Mouse (Mus musculus) kidney, embryonic 14.5 days (tissue): ENCODE measurements at regions not wholly inside any gene's neighbourhood (a gene's known extent, or its start where the extent isn't known, plus 50 kb on each side); places are given as distances from the start of the nearest gene placed in this dataset.

Experiments used
- ATAC-seq: fragments of 200-750 bp; cut with Nextera tagmentation; 2 replicates; pipeline ENCODE4 v1.8.0; 2017; ENCODE audit warnings: moderate number of reproducible peaks, mild to moderate bottlenecking, moderate TSS enrichment, moderate library complexity; ENCODE audit not compliant: low FRiP score, low TSS enrichment
- H3K27ac ChIP-seq: fragments of 300-500 bp; sonication (generic); 2 replicates; pipeline ENCODE4 v1.5.1; 2014; ENCODE audit warnings: low read depth, mild to moderate bottlenecking, low read length, moderate library complexity, mixed read lengths
- H3K27me3 ChIP-seq: fragments of 300-500 bp; sonication (generic); 2 replicates; pipeline ENCODE4 v1.6.1; 2014; ENCODE audit warnings: mild to moderate bottlenecking, low read length; ENCODE audit not compliant: control insufficient read depth, insufficient read depth
- H3K36me3 ChIP-seq: fragments of 300-500 bp; sonication (generic); 2 replicates; pipeline ENCODE4 v1.6.1; 2014; ENCODE audit warnings: low read length, mixed read lengths; ENCODE audit not compliant: control insufficient read depth, insufficient read depth
- H3K4me1 ChIP-seq: fragments of 300-500 bp; sonication (generic); 2 replicates; pipeline ENCODE4 v1.6.1; 2014; ENCODE audit warnings: low read length, mixed read lengths; ENCODE audit not compliant: control insufficient read depth, insufficient read depth
- H3K4me2 ChIP-seq: fragments of 300-500 bp; sonication (generic); replicated peaks from 2 replicates; pipeline ENCODE4 v1.6.1; 2014; ENCODE audit warnings: low read depth, mild to moderate bottlenecking, low read length
- H3K4me3 ChIP-seq: fragments of 300-500 bp; sonication (generic); 2 replicates; pipeline ENCODE4 v1.5.1; 2014; ENCODE audit warnings: mild to moderate bottlenecking, low read length
- H3K9ac ChIP-seq: fragments of 300-500 bp; sonication (generic); 2 replicates; pipeline ENCODE4 v1.6.1; 2014; ENCODE audit warnings: low read depth, mild to moderate bottlenecking, low read length, moderate library complexity
- H3K9me3 ChIP-seq: fragments of 300-500 bp; sonication (generic); 2 replicates; pipeline ENCODE4 v1.6.1; 2016; ENCODE audit warnings: low read length; ENCODE audit not compliant: control insufficient read depth
- WGBS: fragments of 180-500 bp; shearing (Covaris S2); extraction: QIAGEN DNeasy Blood & Tissue Kit; methylation state at CpG from one replicate; pipeline ENCODE4 v1.1.7; 2014; 5-methylcytosine and 5-hydroxymethylcytosine counted together

DNA sequence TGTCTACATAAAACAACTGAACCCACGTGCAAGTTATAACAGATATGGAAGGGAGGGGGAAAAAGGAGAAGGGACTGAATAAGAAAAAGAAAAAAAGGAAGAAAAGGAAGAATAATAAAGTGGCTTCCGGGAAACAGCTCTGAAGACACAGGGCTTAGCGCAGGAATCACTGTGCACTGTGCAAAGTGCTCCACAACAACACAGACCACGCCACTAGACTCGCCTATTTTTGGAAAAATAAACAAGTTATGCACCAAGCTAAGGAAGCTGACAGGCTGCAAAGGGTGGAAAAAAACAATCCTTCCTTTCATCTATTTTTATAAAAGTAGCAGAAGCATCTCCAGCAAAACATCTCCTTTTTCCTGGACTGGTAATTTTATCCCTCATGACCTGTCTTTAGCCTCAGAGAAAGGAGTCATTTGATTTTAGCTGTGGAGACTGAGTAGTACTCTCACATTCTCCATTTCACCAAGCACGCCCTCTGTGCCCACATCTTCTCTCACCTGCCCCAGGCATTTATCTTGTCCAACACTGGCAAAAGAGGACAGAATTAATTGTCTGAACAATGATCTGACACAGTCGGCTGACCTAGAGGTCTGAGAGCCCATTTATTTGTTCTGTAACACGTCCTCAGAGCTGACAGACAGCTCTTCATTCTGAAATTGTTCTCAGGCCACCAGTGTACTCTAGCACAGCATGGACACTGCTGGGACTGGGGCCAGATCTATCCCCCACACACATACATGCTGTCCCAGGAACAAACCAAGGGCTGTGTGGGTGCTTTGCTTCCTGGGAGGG, 60.4 kb upstream of the Hddc2 start:
- Histone ChIP-seq H3K4me3 (no peak overlapping the region), H3K27ac (no peak overlapping the region), H3K9me3 (no peaks in the 10 kb centered on the region), H3K4me1 (no peaks in the 10 kb centered on the region), H3K36me3 (no peaks in the 10 kb centered on the region), H3K9ac (no peak overlapping the region), H3K27me3 (no peaks in the 10 kb centered on the region), H3K4me2 (no peak overlapping the region)
- ATAC-seq = peak; percentile 88
- WGBS = 31% methylated on average over 8 of the region's 8 CpGs

GRCm38 (mm10) chr10:31256934-31257333, 56.2 kb upstream of the Hddc2 start:
- H3K9ac ChIP-seq = no peak overlapping the region
- no peak overlapping the region for H3K4me2 ChIP-seq
- no peaks in the 10 kb centered on the region for H3K9me3 ChIP-seq
- H3K4me1 ChIP-seq = no peaks in the 10 kb centered on the region
- no peak overlapping the region for H3K4me3 ChIP-seq
- 41% methylated on average over 1 of the region's 1 CpGs for WGBS
- no peaks in the 10 kb centered on the region for H3K27me3 ChIP-seq
- ATAC-seq = no peak
- H3K36me3 ChIP-seq = no peaks in the 10 kb centered on the region
- no peak overlapping the region for H3K27ac ChIP-seq

GRCm38 (mm10) chr10:31257611-31258010, 55.6 kb upstream of the Hddc2 start:
- Histone ChIP-seq H3K4me1 (no peaks in the 10 kb centered on the region), H3K27me3 (no peaks in the 10 kb centered on the region), H3K36me3 (no peaks in the 10 kb centered on the region), H3K9ac (no peak overlapping the region), H3K4me3 (no peak overlapping the region), H3K4me2 (no peak overlapping the region), H3K9me3 (no peaks in the 10 kb centered on the region), H3K27ac (no peak overlapping the region)
- no peak for ATAC-seq
- WGBS = 81% methylated on average over 1 of the region's 1 CpGs

DNA sequence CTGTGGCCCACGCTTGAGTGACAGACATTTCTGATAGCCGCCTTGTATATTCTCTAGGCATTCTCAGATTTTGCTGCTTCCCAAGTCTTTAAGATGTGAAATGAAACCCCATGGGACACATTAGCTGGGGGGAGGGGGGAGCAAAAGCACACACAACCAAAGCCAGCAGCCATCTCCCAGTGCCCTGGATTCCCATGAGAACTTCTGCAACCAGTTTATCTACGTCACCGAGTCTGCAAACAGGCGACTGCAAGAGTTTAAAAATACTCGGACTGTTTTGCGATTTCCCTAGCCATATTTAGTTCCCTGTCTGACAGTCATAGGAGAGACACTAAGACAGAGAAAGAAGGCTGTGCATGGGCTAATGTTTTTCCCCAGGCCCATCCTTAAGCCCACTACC, 52.3 kb upstream of the Hddc2 start:
- no peak for ATAC-seq

More for the DNA sequence above, 52.3 kb upstream of the Hddc2 start:
- no peak overlapping the region for H3K9ac ChIP-seq
- no peaks in the 10 kb centered on the region for H3K4me1 ChIP-seq
- no peak overlapping the region for H3K27ac ChIP-seq
- H3K36me3 ChIP-seq = no peaks in the 10 kb centered on the region
- no peaks in the 10 kb centered on the region for H3K9me3 ChIP-seq
- 62% methylated on average over 7 of the region's 7 CpGs for WGBS
- no peak overlapping the region for H3K4me3 ChIP-seq
- H3K4me2 ChIP-seq = no peak overlapping the region
- H3K27me3 ChIP-seq = no peaks in the 10 kb centered on the region
